Mouse (Mus musculus) megakaryocyte, embryonic 14.5 days (primary cell): ENCODE measurements around the gene 1700012B07Rik.

Experiments
- FLI1 ChIP-seq: IDR thresholded peaks from 2 replicates; pipeline ENCODE4 v1.6.1; 2012; ENCODE audit warnings: low read length, inconsistent platforms, mixed read lengths
- GATA1 ChIP-seq: IDR thresholded peaks from 3 replicates; pipeline ENCODE4 v1.6.1; 2012; ENCODE audit warnings: mixed read lengths, low read length, inconsistent platforms, borderline replicate concordance

GRCm38 (mm10) chr11:109872056-109872455 lies 44.2 kb upstream of the 1700012B07Rik start:
- no peak for TF ChIP-seq GATA1
- no peak for TF ChIP-seq FLI1
